Mouse (Mus musculus): ENCODE results near the gene Ncoa7. TPM values are rescaled to one million over a fixed set of nuclear protein-coding genes. Genes with fewer than 3 reads are reported as not detected.

Gene Ncoa7
- polyA plus RNA-seq, 1 experiment from 2014 or later = 11.5 TPM

- Histone ChIP-seq H3K9ac (no peak overlapping the region), H3K27me3 (ENCODE audit: insufficient read depth, low read length) (no peaks in the 10 kb centered on the region), H3K4me3 (ENCODE audit: low read depth, low read length) (no peak overlapping the region), H3K36me3 (ENCODE audit: insufficient read depth) (no peaks in the 10 kb centered on the region), H3K4me2 (no peak overlapping the region), H3K4me1 (ENCODE audit: insufficient read depth) (no peaks in the 10 kb centered on the region), H3K9me3 (ENCODE audit: low read depth, low read length) (no peaks in the 10 kb centered on the region), H3K27ac (ENCODE audit: low read depth) (no peak overlapping the region)
- WGBS = 84% methylated on average over 5 of the region's 5 CpGs
- DNase-seq = no peak
- ATAC-seq (ENCODE audit: insufficient read depth) = no peak
- TF ChIP-seq CTCF (IDR thresholded peaks at IDR 0.05; ENCODE audit: low read depth) = no peak
Measured at GRCm38 (mm10) chr10:30708039-30708438, 95.1 kb downstream of the Ncoa7 start.

GRCm38 (mm10) chr10:30702663-30703062, 100.5 kb downstream of the Ncoa7 start:
- ATAC-seq (ENCODE audit: insufficient read depth) = no peak
- WGBS = 88% methylated on average over 1 of the region's 1 CpGs
- no peak overlapping the region for H3K27ac ChIP-seq (ENCODE audit: low read depth)
- no peaks in the 10 kb centered on the region for H3K27me3 ChIP-seq (ENCODE audit: insufficient read depth, low read length)
- no peak overlapping the region for H3K9ac ChIP-seq
- 0 out of 2 replicates have a peak, but pooled peaks cover 3% of the 10 kb centered on the region for H3K36me3 ChIP-seq (ENCODE audit: insufficient read depth)
- no peak overlapping the region for H3K4me3 ChIP-seq (ENCODE audit: low read depth, low read length)
- no peaks in the 10 kb centered on the region for H3K4me1 ChIP-seq (ENCODE audit: insufficient read depth)
- no peak for DNase-seq
- no peak for TF ChIP-seq CTCF (IDR thresholded peaks at IDR 0.05; ENCODE audit: low read depth)
- no peak overlapping the region for H3K4me2 ChIP-seq
- H3K9me3 ChIP-seq (ENCODE audit: low read depth, low read length) = no peaks in the 10 kb centered on the region

- Histone ChIP-seq H3K9me3 (ENCODE audit: low read depth, low read length) (no peaks in the 10 kb centered on the region), H3K4me3 (ENCODE audit: low read depth, low read length) (no peak overlapping the region), H3K27ac (ENCODE audit: low read depth) (no peak overlapping the region), H3K27me3 (ENCODE audit: insufficient read depth, low read length) (no peaks in the 10 kb centered on the region), H3K4me2 (no peak overlapping the region), H3K4me1 (ENCODE audit: insufficient read depth) (no peaks in the 10 kb centered on the region), H3K9ac (no peak overlapping the region), H3K36me3 (ENCODE audit: insufficient read depth) (peaks cover 3% of the 10 kb centered on the region; the same call in 1 of the 2 replicates)
- no peak for TF ChIP-seq CTCF (IDR thresholded peaks at IDR 0.05; ENCODE audit: low read depth)
- DNase-seq (no peak), ATAC-seq (ENCODE audit: insufficient read depth) (no peak)
- 84% methylated on average over 3 of the region's 3 CpGs for WGBS
Measured at GRCm38 (mm10) chr10:30686862-30687261, 116.3 kb downstream of the Ncoa7 start.

GRCm38 (mm10) chr10:30683449-30683848, 119.7 kb downstream of the Ncoa7 start:
- WGBS = 78% methylated on average over 4 of the region's 4 CpGs
- no peak for ATAC-seq (ENCODE audit: insufficient read depth)
- H3K4me1 ChIP-seq (ENCODE audit: insufficient read depth) = no peaks in the 10 kb centered on the region

GRCm38 (mm10) chr10:30679756-30680155, 123.4 kb downstream of the Ncoa7 start:
- no peak overlapping the region for H3K4me3 ChIP-seq (ENCODE audit: low read depth, low read length)
- DNase-seq = no peak
- no peak for ATAC-seq (ENCODE audit: insufficient read depth)
- no peak overlapping the region for H3K27ac ChIP-seq (ENCODE audit: low read depth)
- 84% methylated on average over 2 of the region's 2 CpGs for WGBS
- H3K36me3 ChIP-seq (ENCODE audit: insufficient read depth) = no peaks in the 10 kb centered on the region
- H3K9me3 ChIP-seq (ENCODE audit: low read depth, low read length) = no peaks in the 10 kb centered on the region
- no peaks in the 10 kb centered on the region for H3K27me3 ChIP-seq (ENCODE audit: insufficient read depth, low read length)
- H3K4me2 ChIP-seq = no peak overlapping the region
- no peaks in the 10 kb centered on the region for H3K4me1 ChIP-seq (ENCODE audit: insufficient read depth)
- TF ChIP-seq CTCF (IDR thresholded peaks at IDR 0.05; ENCODE audit: low read depth) = no peak
- no peak overlapping the region for H3K9ac ChIP-seq

More at GRCm38 (mm10) chr10:30683449-30683848, 119.7 kb downstream of the Ncoa7 start:
- Histone ChIP-seq H3K4me3 (ENCODE audit: low read depth, low read length) (no peak overlapping the region), H3K4me2 (no peak overlapping the region), H3K27me3 (ENCODE audit: insufficient read depth, low read length) (no peaks in the 10 kb centered on the region), H3K9ac (no peak overlapping the region), H3K27ac (ENCODE audit: low read depth) (no peak overlapping the region), H3K36me3 (ENCODE audit: insufficient read depth) (no peaks in the 10 kb centered on the region), H3K9me3 (ENCODE audit: low read depth, low read length) (no peaks in the 10 kb centered on the region)
- TF ChIP-seq CTCF (IDR thresholded peaks at IDR 0.05; ENCODE audit: low read depth) = no peak
- no peak for DNase-seq

GRCm38 (mm10) chr10:30678051-30678450, 125.1 kb downstream of the Ncoa7 start:
- H3K9me3 ChIP-seq (ENCODE audit: low read depth, low read length) = no peaks in the 10 kb centered on the region
- no peak for TF ChIP-seq CTCF (IDR thresholded peaks at IDR 0.05; ENCODE audit: low read depth)
- 82% methylated on average over 2 of the region's 2 CpGs for WGBS
- H3K4me1 ChIP-seq (ENCODE audit: insufficient read depth) = no peaks in the 10 kb centered on the region
- no peak overlapping the region for H3K4me2 ChIP-seq
- H3K36me3 ChIP-seq (ENCODE audit: insufficient read depth) = no peaks in the 10 kb centered on the region
- DNase-seq (no peak), ATAC-seq (ENCODE audit: insufficient read depth) (no peak)
- H3K27ac ChIP-seq (ENCODE audit: low read depth) = no peak overlapping the region
- H3K4me3 ChIP-seq (ENCODE audit: low read depth, low read length) = no peak overlapping the region
- no peaks in the 10 kb centered on the region for H3K27me3 ChIP-seq (ENCODE audit: insufficient read depth, low read length)
- H3K9ac ChIP-seq = no peak overlapping the region

GRCm38 (mm10) chr10:30674825-30675224, 128.3 kb downstream of the Ncoa7 start:
- 81% methylated on average over 3 of the region's 3 CpGs for WGBS

GRCm38 (mm10) chr10:30666580-30666979, 136.5 kb downstream of the Ncoa7 start:
- Histone ChIP-seq H3K9ac (no peak overlapping the region), H3K4me3 (ENCODE audit: low read depth, low read length) (no peak overlapping the region), H3K4me1 (ENCODE audit: insufficient read depth) (no peaks in the 10 kb centered on the region), H3K27me3 (ENCODE audit: insufficient read depth, low read length) (no peaks in the 10 kb centered on the region), H3K36me3 (ENCODE audit: insufficient read depth) (no peaks in the 10 kb centered on the region), H3K4me2 (no peak overlapping the region), H3K9me3 (ENCODE audit: low read depth, low read length) (no peaks in the 10 kb centered on the region), H3K27ac (ENCODE audit: low read depth) (no peak overlapping the region)
- no peak for TF ChIP-seq CTCF (IDR thresholded peaks at IDR 0.05; ENCODE audit: low read depth)
- no peak for ATAC-seq (ENCODE audit: insufficient read depth)
- no peak for DNase-seq
- 89% methylated on average over 2 of the region's 2 CpGs for WGBS

More at GRCm38 (mm10) chr10:30674825-30675224, 128.3 kb downstream of the Ncoa7 start:
- Histone ChIP-seq H3K9me3 (ENCODE audit: low read depth, low read length) (no peaks in the 10 kb centered on the region), H3K4me1 (ENCODE audit: insufficient read depth) (no peaks in the 10 kb centered on the region), H3K27ac (ENCODE audit: low read depth) (no peak overlapping the region), H3K4me2 (no peak overlapping the region), H3K36me3 (ENCODE audit: insufficient read depth) (no peaks in the 10 kb centered on the region), H3K9ac (no peak overlapping the region), H3K27me3 (ENCODE audit: insufficient read depth, low read length) (no peaks in the 10 kb centered on the region), H3K4me3 (ENCODE audit: low read depth, low read length) (no peak overlapping the region)
- no peak for ATAC-seq (ENCODE audit: insufficient read depth)
- DNase-seq = no peak
- no peak for TF ChIP-seq CTCF (IDR thresholded peaks at IDR 0.05; ENCODE audit: low read depth)
